Mouse (Mus musculus) intestine, postnatal 0 days (tissue): Measurements from ENCODE around the gene Ptx4. TPM values are rescaled to one million over a fixed set of nuclear protein-coding genes. Genes with fewer than 3 reads are reported as not detected.

Experiments
- ATAC-seq: fragments of 200-750 bp; cut with Nextera tagmentation; 2 replicates; pipeline ENCODE4 v1.8.0; 2017; ENCODE audit warnings: mild to moderate bottlenecking, moderate TSS enrichment, moderate library complexity
- H3K27ac ChIP-seq: fragments of 300-500 bp; sonication (generic); 2 replicates; pipeline ENCODE4 v1.5.1; 2014; ENCODE audit warnings: mild to moderate bottlenecking, low read depth, low read length, moderate library complexity
- H3K27me3 ChIP-seq: fragments of 300-500 bp; sonication (generic); replicated peaks from 2 replicates; pipeline ENCODE4 v1.6.1; 2014; ENCODE audit warnings: low read length, mixed read lengths; ENCODE audit not compliant: control insufficient read depth, insufficient read depth
- H3K36me3 ChIP-seq: fragments of 300-500 bp; sonication (generic); 2 replicates; pipeline ENCODE4 v1.6.1; 2014; ENCODE audit warnings: mild to moderate bottlenecking, moderate library complexity; ENCODE audit not compliant: control insufficient read depth, insufficient read depth
- H3K4me1 ChIP-seq: fragments of 300-500 bp; sonication (generic); replicated peaks from 2 replicates; pipeline ENCODE4 v1.6.1; 2014; ENCODE audit warnings: antibody characterized with exemption, low read length, mixed read lengths; ENCODE audit not compliant: control insufficient read depth, insufficient read depth
- H3K4me2 ChIP-seq: fragments of 300-500 bp; sonication (generic); replicated peaks from 2 replicates; pipeline ENCODE4 v1.6.1; 2014; ENCODE audit warnings: low read depth, mild to moderate bottlenecking, moderate library complexity
- H3K4me3 ChIP-seq: fragments of 300-500 bp; sonication (generic); 2 replicates; pipeline ENCODE4 v1.5.1; 2014; ENCODE audit warnings: low read depth, low read length
- H3K9ac ChIP-seq: fragments of 300-500 bp; sonication (generic); 2 replicates; pipeline ENCODE4 v1.6.1; 2014; ENCODE audit warnings: mild to moderate bottlenecking, low read depth, low read length
- H3K9me3 ChIP-seq: fragments of 300-500 bp; sonication (generic); 2 replicates; pipeline ENCODE4 v1.6.1; 2016; ENCODE audit warnings: mixed run types; ENCODE audit not compliant: control insufficient read depth
- CTCF ChIP-seq: sonication (generic); IDR thresholded peaks from 2 replicates; pipeline ENCODE4 v1.5.1; 2016; ENCODE audit warnings: low read depth, mild to moderate bottlenecking, control low read depth, antibody characterized with exemption, moderate library complexity
- WGBS: fragments of 180-500 bp; shearing (Covaris S2); extraction: QIAGEN DNeasy Blood & Tissue Kit; methylation state at CpG from one replicate; pipeline ENCODE4 v1.1.7; 2014; 5-methylcytosine and 5-hydroxymethylcytosine counted together
- polyA plus RNA-seq: library from polyadenylated mRNA; unstranded; fragments of >200 nt; fragmentation: Nextera tagmentation; extraction: Ambion mirVana; gene quantifications from 2 replicates; pipeline ENCODE4 v1.2.1, GENCODE M21; 2015

The Ptx4 gene
- polyA plus RNA-seq, 1 experiment from 2014 or later, result 0.25 TPM

GRCm38 (mm10) chr17:25139960-25140359 is 19.4 kb downstream of the Ptx4 start:
- WGBS, result 61% methylated on average over 4 of the region's 4 CpGs
- Histone ChIP-seq H3K9ac (no peak overlapping the region), H3K27ac (no peak overlapping the region), H3K36me3 (peaks cover 9% of the 10 kb centered on the region; the same call in 1 of the 2 replicates), H3K27me3 (no peaks in the 10 kb centered on the region), H3K4me3 (no peak overlapping the region), H3K4me2 (no peak overlapping the region), H3K4me1 (no peaks in the 10 kb centered on the region), H3K9me3 (no peaks in the 10 kb centered on the region)
- TF ChIP-seq CTCF, result peak; percentile 62
- ATAC-seq, result no peak

- H3K27me3 ChIP-seq, result no peaks in the 10 kb centered on the region
- no peak within 1 kb of the TSS for H3K27ac ChIP-seq
- no peak within 1 kb of the TSS for H3K4me2 ChIP-seq
- H3K4me3 ChIP-seq, result no peak within 1 kb of the TSS
- no peaks in the 10 kb centered on the region for H3K4me1 ChIP-seq
- H3K9me3 ChIP-seq, result no peaks in the 10 kb centered on the region
- 82% methylated on average over 1 of the region's 1 CpGs for WGBS
- no peak for ATAC-seq
- no peak for TF ChIP-seq CTCF
- peaks cover 44% of the 10 kb centered on the region for H3K36me3 ChIP-seq
- H3K9ac ChIP-seq, result no peak within 1 kb of the TSS
These were observed 41.6 kb downstream of the Ptx4 start, which contains the start of gene Ccdc154 for GRCm38 (mm10) chr17:25162161-25162560. TSS of gene Ccdc154 (plus strand) at chr17:25162461.

- H3K4me3 ChIP-seq, result no peak overlapping the region
- 66% methylated on average over 7 of the region's 7 CpGs for WGBS
These were observed 42.8 kb downstream of the Ptx4 start for GRCm38 (mm10) chr17:25163387-25163786.

GRCm38 (mm10) chr17:25164770-25165169 is 44.2 kb downstream of the Ptx4 start:
- WGBS, result 89% methylated on average over 3 of the region's 3 CpGs
- Histone ChIP-seq H3K4me1 (no peaks in the 10 kb centered on the region), H3K9ac (no peak overlapping the region), H3K36me3 (peaks cover 28% of the 10 kb centered on the region), H3K27ac (no peak overlapping the region), H3K27me3 (no peaks in the 10 kb centered on the region), H3K4me2 (no peak overlapping the region), H3K9me3 (no peaks in the 10 kb centered on the region), H3K4me3 (no peak overlapping the region)
- ATAC-seq, result no peak
- no peak for TF ChIP-seq CTCF

More at GRCm38 (mm10) chr17:25163387-25163786, 42.8 kb downstream of the Ptx4 start:
- ATAC-seq, result no peak
- H3K27me3 ChIP-seq, result no peaks in the 10 kb centered on the region
- no peak overlapping the region for H3K9ac ChIP-seq
- peaks cover 36% of the 10 kb centered on the region for H3K36me3 ChIP-seq
- H3K9me3 ChIP-seq, result no peaks in the 10 kb centered on the region
- TF ChIP-seq CTCF, result no peak
- H3K4me1 ChIP-seq, result no peaks in the 10 kb centered on the region
- H3K4me2 ChIP-seq, result no peak overlapping the region
- H3K27ac ChIP-seq, result no peak overlapping the region

GRCm38 (mm10) chr17:25165970-25166671 is 45.6 kb downstream of the Ptx4 start:
- 19% methylated on average over 6 of the region's 6 CpGs for WGBS
- H3K9ac ChIP-seq, result no peak overlapping the region
- ATAC-seq, result no peak

GRCm38 (mm10) chr17:25169706-25170105 is 49.1 kb downstream of the Ptx4 start:
- WGBS, result 95% methylated on average over 2 of the region's 2 CpGs
- Histone ChIP-seq H3K36me3 (no peaks in the 10 kb centered on the region), H3K4me1 (no peaks in the 10 kb centered on the region), H3K27ac (no peak overlapping the region), H3K9me3 (no peaks in the 10 kb centered on the region), H3K9ac (no peak overlapping the region), H3K4me2 (no peak overlapping the region), H3K27me3 (no peaks in the 10 kb centered on the region), H3K4me3 (no peak overlapping the region)
- no peak for ATAC-seq
- no peak for TF ChIP-seq CTCF

More at GRCm38 (mm10) chr17:25165970-25166671, 45.6 kb downstream of the Ptx4 start:
- no peak overlapping the region for H3K27ac ChIP-seq
- H3K4me3 ChIP-seq, result no peak overlapping the region
- H3K27me3 ChIP-seq, result no peaks in the 10 kb centered on the region
- no peak overlapping the region for H3K4me2 ChIP-seq
- no peaks in the 10 kb centered on the region for H3K4me1 ChIP-seq
- H3K36me3 ChIP-seq, result peaks cover 14% of the 10 kb centered on the region; the same call in 1 of the 2 replicates
- no peaks in the 10 kb centered on the region for H3K9me3 ChIP-seq
- no peak for TF ChIP-seq CTCF
